Mouse (Mus musculus) thymus, adult 2 months (tissue): ENCODE measurements at regions not wholly inside any gene's neighbourhood (a gene's known extent, or its start where the extent isn't known, plus 50 kb on each side); places are given as distances from the start of the nearest gene placed in this dataset.

Source experiments
- DNase-seq: peaks from one replicate; pipeline ENCODE4 v3.0.0; 2021
- H3K27ac ChIP-seq: fragments of 200-500 bp; 2 replicates; pipeline ENCODE4 v1.5.1; 2012; ENCODE audit warnings: low read length, control low read depth; ENCODE audit not compliant: control insufficient read depth, insufficient read depth
- H3K27me3 ChIP-seq: fragments of 200-500 bp; 2 replicates; pipeline ENCODE4 v1.6.1; 2012; ENCODE audit warnings: mild to moderate bottlenecking, low read length, moderate library complexity, mixed read lengths; ENCODE audit not compliant: control insufficient read depth, insufficient read depth
- H3K36me3 ChIP-seq: fragments of 200-500 bp; 2 replicates; pipeline ENCODE4 v1.6.1; 2012; ENCODE audit warnings: mild to moderate bottlenecking, low read length, moderate library complexity; ENCODE audit not compliant: control insufficient read depth, insufficient read depth
- H3K4me1 ChIP-seq: fragments of 200-500 bp; replicated peaks from 2 replicates; pipeline ENCODE4 v1.6.1; 2012; ENCODE audit warnings: low read length; ENCODE audit not compliant: control insufficient read depth, insufficient read depth
- H3K4me3 ChIP-seq: fragments of 200-500 bp; 2 replicates; pipeline ENCODE4 v1.5.1; 2012; ENCODE audit warnings: mild to moderate bottlenecking, low read length, control low read depth, moderate library complexity; ENCODE audit not compliant: control insufficient read depth, insufficient read depth
- CTCF ChIP-seq: fragments of 200-500 bp; IDR thresholded peaks from 2 replicates; pipeline ENCODE4 v1.5.1; 2012; ENCODE audit warnings: mild to moderate bottlenecking, control low read depth, low read length, moderate library complexity, borderline replicate concordance; ENCODE audit not compliant: control insufficient read depth, poor library complexity, insufficient read depth; ENCODE audit errors: extremely low read depth
- POLR2A ChIP-seq: fragments of 200-500 bp; IDR thresholded peaks from 2 replicates; pipeline ENCODE4 v1.6.1; 2012; ENCODE audit warnings: mild to moderate bottlenecking, low read length, control low read depth, moderate library complexity; ENCODE audit not compliant: control insufficient read depth, poor library complexity, insufficient read depth; ENCODE audit errors: extremely low read depth
- WGBS: fragments of 180-500 bp; shearing (Covaris S2); methylation state at CpG from one replicate; pipeline ENCODE4 v1.1.7; 2018; 5-methylcytosine and 5-hydroxymethylcytosine counted together

DNA sequence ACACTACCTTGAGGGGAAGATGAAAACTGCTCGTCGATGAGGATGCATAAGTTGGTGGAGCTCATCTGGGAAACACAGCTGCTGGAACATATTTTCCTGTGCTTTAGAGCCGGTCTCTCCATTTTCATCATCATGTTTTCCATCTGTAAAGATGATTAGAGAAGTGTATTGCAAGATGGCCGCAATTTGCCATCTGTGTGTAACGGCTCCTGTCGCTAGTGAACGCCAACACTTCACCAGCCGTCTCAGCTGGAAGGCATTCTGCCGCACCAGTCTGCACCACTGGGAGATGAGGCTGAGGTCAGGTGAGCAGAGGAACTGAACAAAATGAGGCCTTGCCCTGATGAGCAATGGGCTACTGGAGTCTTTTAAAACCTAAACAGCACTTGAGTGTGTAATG lies 57.4 kb downstream of the Gm21962 start:
- H3K4me3 ChIP-seq, result no peak overlapping the region
- WGBS, result 96% methylated on average over 9 of the region's 9 CpGs
- H3K4me1 ChIP-seq, result no peaks in the 10 kb centered on the region
- no peak for TF ChIP-seq POLR2A
- no peak for DNase-seq
- no peak overlapping the region for H3K27ac ChIP-seq
- H3K36me3 ChIP-seq, result no peaks in the 10 kb centered on the region
- H3K27me3 ChIP-seq, result no peaks in the 10 kb centered on the region

DNA sequence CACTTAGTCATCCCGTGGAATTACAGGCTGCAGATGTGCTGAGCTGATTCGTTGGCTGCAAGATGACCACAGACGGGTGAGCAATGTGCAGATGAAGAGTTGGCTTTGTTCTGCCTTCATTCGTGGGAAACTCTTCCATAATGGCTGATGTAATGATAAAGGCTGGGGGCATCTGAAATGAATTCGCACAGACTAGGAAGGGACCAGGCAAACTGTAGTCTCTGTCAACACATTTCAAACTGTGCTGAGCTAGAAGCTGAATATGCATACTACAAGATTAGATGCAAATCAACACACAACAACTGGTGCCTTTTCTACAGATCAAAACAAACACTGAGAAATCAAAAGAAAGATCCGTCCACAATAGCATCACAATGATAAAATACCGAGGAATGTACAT lies 58.1 kb downstream of the Gm21962 start:
- DNase-seq, result no peak
- no peaks in the 10 kb centered on the region for H3K27me3 ChIP-seq
- WGBS, result 87% methylated on average over 7 of the region's 7 CpGs

GRCm38 (mm10) chr3:137737222-137737800 lies 66.0 kb downstream of the Gm21962 start:
- no peaks in the 10 kb centered on the region for H3K27me3 ChIP-seq
- no peak overlapping the region for H3K4me3 ChIP-seq
- WGBS, result 94% methylated on average over 12 of the region's 12 CpGs
- H3K4me1 ChIP-seq, result no peaks in the 10 kb centered on the region
- no peaks in the 10 kb centered on the region for H3K36me3 ChIP-seq
- no peak overlapping the region for H3K27ac ChIP-seq
- TF ChIP-seq POLR2A (no peak), CTCF (no peak)
- DNase-seq, result no peak

More for the DNA sequence above, 58.1 kb downstream of the Gm21962 start:
- Histone ChIP-seq H3K4me3 (no peak overlapping the region), H3K4me1 (no peaks in the 10 kb centered on the region), H3K27ac (no peak overlapping the region), H3K36me3 (no peaks in the 10 kb centered on the region)
- no peak for TF ChIP-seq POLR2A
- TF ChIP-seq CTCF, result no peak

DNA sequence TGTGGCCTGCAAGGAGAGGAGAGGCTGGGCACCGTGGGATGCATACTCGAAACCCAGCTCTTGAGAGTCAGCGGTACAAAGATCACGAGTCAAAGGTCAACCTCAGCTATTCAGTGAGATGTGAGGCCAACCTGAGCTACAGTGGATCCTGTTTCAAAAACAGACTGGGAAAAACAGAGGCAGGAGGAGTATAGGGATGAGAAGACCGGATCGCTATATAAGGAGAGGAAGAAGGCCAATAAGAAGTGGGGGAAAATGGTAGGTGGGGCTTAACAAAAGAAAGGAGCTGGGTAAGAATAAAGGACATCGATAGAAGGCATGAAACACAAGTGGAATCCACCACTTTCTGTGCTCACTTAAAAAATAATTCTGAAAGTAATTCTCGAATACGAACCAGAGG lies 70.2 kb downstream of the Gm21962 start:
- Histone ChIP-seq H3K4me1 (no peaks in the 10 kb centered on the region), H3K4me3 (no peak overlapping the region), H3K36me3 (no peaks in the 10 kb centered on the region), H3K27me3 (no peaks in the 10 kb centered on the region), H3K27ac (no peak overlapping the region)
- DNase-seq, result no peak
- TF ChIP-seq POLR2A (no peak), CTCF (no peak)
- WGBS, result 95% methylated on average over 9 of the region's 9 CpGs

DNA sequence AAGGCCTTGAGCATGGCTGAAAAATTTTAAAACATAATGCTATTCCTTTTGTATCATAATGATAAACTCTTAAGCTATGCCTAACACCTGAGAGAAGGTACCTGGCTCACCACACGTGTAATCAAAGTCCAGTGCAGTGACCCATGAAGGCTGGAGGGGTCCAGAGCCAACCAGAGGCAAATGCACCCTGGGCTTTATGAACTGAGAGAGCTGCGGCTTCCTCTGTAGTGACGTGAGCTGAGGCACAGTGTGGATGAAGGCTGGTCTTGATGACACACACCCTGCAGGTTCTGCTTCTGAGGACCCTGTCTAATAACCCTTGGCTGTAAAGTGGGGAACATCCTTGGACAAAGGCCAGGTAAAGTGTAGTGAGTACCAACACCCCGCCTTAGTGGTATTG lies 70.8 kb downstream of the Gm21962 start:
- WGBS, result 92% methylated on average over 4 of the region's 4 CpGs
- no peak overlapping the region for H3K4me3 ChIP-seq
- H3K27ac ChIP-seq, result no peak overlapping the region
- H3K27me3 ChIP-seq, result no peaks in the 10 kb centered on the region
- H3K4me1 ChIP-seq, result no peaks in the 10 kb centered on the region
- no peak for TF ChIP-seq POLR2A
- TF ChIP-seq CTCF, result no peak
- no peaks in the 10 kb centered on the region for H3K36me3 ChIP-seq
- no peak for DNase-seq

DNA sequence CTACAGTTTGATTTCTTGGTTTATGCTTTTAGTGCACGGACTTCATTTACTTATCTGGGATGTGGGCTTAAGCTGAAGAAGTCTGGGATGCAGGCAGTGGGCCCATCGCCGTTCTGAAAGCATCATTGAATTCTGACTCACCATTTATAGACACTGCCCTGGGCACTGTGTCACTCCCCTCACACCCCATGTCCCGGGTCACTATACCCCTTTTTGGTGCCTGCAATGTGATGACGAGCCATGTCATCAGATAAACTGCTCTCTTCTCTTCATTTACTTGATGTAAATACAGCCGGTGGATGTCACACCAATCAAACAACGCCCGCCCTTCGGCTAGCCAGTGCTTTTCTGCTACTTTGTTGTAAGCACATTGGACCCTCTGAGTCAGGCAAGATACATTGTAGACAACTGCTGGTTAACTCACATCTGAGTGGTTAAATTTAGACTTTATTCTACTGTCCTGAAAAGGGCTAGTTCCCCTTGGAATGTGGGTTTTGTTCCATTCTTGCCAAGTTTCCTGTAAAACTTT lies 80.5 kb downstream of the Gm21962 start:
- Histone ChIP-seq H3K4me1 (0 out of 2 replicates have a peak, but pooled peaks cover 5% of the 10 kb centered on the region), H3K27me3 (no peaks in the 10 kb centered on the region), H3K27ac (no peak overlapping the region), H3K36me3 (no peaks in the 10 kb centered on the region), H3K4me3 (no peak overlapping the region)
- no peak for DNase-seq
- TF ChIP-seq CTCF (no peak), POLR2A (no peak)
- 95% methylated on average over 9 of the region's 9 CpGs for WGBS
